Mouse (Mus musculus) CH12.LX (cell line): Measurements from ENCODE around the gene Nes.

ENCODE experiments used
- CHD1 ChIP-seq: IDR thresholded peaks from 2 replicates; pipeline ENCODE4 v1.6.1; 2012; ENCODE audit warnings: low read depth, low read length, improper control_type of control experiment, inconsistent platforms
- CTCF ChIP-seq, 2 experiments: IDR thresholded peaks in 1 of 2; conservative IDR thresholded peaks in 1 of 2; 2 replicates each; pipeline ENCODE4 v1.5.1; 2011 to 2012; ENCODE audit warnings: low read depth in 2 of 2, low read length in 2 of 2, improper control_type of control experiment in 1 of 2, inconsistent platforms in 1 of 2, mild to moderate bottlenecking in 1 of 2, moderate library complexity in 1 of 2
- EP300 ChIP-seq: IDR thresholded peaks from 2 replicates; pipeline ENCODE4 v1.6.1; 2011; ENCODE audit warnings: low read length, improper control_type of control experiment
- HCFC1 ChIP-seq: IDR thresholded peaks from 2 replicates; pipeline ENCODE4 v1.6.1; 2012; ENCODE audit warnings: low read depth, mild to moderate bottlenecking, inconsistent platforms, low read length, improper control_type of control experiment
- MXI1 ChIP-seq: IDR thresholded peaks from 2 replicates; pipeline ENCODE4 v1.6.1; 2011; ENCODE audit warnings: mild to moderate bottlenecking, low read depth, low read length, improper control_type of control experiment
- NELFE ChIP-seq: IDR thresholded peaks from 2 replicates; pipeline ENCODE4 v1.6.1; 2011; ENCODE audit warnings: low read depth, low read length, improper control_type of control experiment
- POLR2A ChIP-seq: IDR thresholded peaks from 2 replicates; pipeline ENCODE4 v1.6.1; 2011; ENCODE audit warnings: low read depth, mild to moderate bottlenecking, improper control_type of control experiment, low read length
- SMC3 ChIP-seq: IDR thresholded peaks from 2 replicates; pipeline ENCODE4 v1.6.1; 2011; ENCODE audit warnings: low read depth, low read length, improper control_type of control experiment
- USF2 ChIP-seq: conservative IDR thresholded peaks from 2 replicates; pipeline ENCODE4 v1.6.1; 2011; ENCODE audit warnings: low read depth, low read length, improper control_type of control experiment
- ZC3H11A ChIP-seq: IDR thresholded peaks from 2 replicates; pipeline ENCODE4 v1.6.1; 2012; ENCODE audit warnings: low read depth, mild to moderate bottlenecking, inconsistent platforms, low read length, improper control_type of control experiment
- ZKSCAN1 ChIP-seq: IDR thresholded peaks from 2 replicates; pipeline ENCODE4 v1.6.1; 2012; ENCODE audit warnings: low read depth, inconsistent platforms, low read length, improper control_type of control experiment, borderline replicate concordance

GRCm38 (mm10) chr3:88023192-88024074, 52.6 kb downstream of the Nes start:
- TF ChIP-seq CTCF (conservative IDR thresholded peaks at IDR 0.05 in 1 of 2, IDR thresholded peaks at IDR 0.05 in 1 of 2; ENCODE audit: low read depth in 2 of 2, low read length in 2 of 2) (no peak), USF2 (no peak), HCFC1 (no peak), NELFE (no peak), MXI1 (no peak), POLR2A (no peak), ZC3H11A (no peak), SMC3 (no peak), EP300 (no peak), ZKSCAN1 (no peak), CHD1 (no peak)
